Mouse (Mus musculus): ENCODE results near the gene Stk17b.

GRCm38 (mm10) chr1:53746001-53746400 is 39.0 kb downstream of the Stk17b start:
- no peak for TF ChIP-seq CTCF (IDR thresholded peaks at IDR 0.05; ENCODE audit: low read depth, low read length)
- TF ChIP-seq POLR2A (IDR thresholded peaks at IDR 0.05; ENCODE audit: extremely low read depth, insufficient read depth, low read length), result no peak
